Mouse (Mus musculus) adrenal gland, adult (tissue): ENCODE measurements around the gene Cog6.

Experiments used
- DNase-seq, 2 experiments: peaks; one replicate each; pipeline ENCODE4 v3.0.0; 2022 to 2023; ENCODE audit warnings: low spot score in 1 of 2; ENCODE audit not compliant: inconsistent age in 2 of 2

Cog6 gene

DNA sequence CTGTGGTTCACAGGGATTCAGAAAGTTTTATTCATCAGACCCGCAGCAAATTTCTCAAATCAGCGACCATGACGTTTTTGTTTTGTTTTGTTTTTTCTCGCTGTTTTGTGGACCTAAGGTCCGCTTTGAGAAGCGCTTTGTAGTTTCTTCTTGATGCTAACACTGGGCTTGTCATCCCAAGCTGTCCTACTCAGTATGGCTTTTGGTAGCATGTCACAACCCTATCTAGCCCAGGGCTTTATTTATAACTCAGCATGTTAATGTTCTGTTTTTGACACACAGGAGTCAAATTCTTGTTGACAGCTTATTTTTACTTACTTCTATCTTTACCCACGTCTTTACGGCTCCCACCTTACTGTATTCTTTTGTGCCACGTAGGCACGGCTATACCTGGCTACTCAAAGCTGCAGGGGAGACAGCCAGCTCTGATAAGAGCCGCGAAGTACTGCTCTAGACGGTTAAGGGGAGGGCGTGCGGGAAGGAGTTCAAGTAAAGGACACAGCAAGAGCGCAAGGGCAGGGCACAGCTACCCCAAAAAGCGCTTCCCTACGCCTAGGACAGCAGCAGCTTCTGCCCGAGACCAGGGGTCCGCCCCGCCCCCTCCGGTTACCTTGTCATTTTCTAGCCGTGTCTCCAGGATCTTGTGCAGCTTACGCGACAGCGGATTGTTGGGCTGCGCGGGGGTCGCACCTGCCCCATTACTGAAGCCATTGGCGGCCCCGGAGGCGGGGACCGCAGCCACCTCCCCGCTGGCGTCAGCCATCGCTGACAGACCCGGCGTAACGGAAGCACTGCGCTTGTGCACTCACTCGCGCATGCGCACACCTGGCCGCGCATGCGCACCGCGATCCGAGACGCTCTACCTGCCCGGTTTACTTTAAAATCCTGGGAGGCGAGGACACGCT is at the start of gene Cog6:
Gene Cog6 (minus strand): TSS at position 802 of the 905 bp plus-strand sequence.
- peak; percentile 89 to 96 for DNase-seq

DNA sequence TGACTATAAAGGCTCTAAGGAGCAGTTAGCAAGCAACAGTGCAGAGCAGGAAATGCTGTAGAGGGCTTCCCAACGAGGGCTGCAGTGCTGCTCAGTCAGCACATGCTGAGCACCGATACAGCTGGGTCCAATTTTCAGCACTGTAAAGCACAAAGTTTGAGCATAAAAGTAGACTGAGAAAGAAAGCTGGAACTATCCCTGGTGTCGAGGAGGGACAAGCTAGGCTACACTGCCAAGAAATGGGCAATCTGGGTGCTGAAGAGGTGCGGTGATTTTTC is 49.0 kb upstream of the Cog6 start:
- DNase-seq: no peak

DNA sequence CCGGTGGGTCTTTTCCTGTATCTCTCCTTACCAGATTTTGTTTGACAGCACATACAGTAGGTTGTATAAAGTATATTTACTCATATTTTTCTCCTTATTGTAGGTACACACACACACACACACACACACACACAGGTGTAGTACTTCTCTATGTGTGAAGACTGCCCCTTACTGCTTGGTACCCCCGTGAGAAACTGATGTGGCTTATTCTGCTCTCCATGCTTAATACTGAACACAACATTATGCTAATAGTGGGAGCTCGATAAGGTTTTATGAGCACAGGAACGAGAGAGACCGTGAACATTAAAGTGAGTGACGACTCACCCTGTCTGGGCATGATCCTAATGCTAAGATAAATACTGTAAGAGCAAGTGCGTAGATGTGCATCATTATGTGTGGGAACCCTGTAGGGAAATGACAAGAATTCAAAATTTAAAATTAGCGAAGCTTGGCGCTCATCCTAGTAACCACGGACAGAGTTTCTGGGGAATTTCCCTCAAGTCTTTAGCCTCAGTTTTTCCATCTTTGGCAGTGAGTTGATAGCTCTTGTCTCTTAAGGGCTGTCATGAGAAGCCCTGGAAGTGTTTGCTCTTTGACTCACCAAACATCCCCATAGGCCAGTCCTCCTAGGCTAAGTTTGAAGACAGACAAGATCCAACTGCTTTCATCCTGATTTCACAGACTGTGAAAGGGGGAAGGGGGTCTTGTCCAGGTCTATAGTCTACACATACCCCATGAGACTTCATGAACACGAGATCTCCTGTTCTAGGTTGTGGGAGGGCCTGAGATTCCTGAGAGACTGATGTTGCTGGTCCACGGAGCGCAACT is 48.4 kb upstream of the Cog6 start:
- no peak for DNase-seq

DNA sequence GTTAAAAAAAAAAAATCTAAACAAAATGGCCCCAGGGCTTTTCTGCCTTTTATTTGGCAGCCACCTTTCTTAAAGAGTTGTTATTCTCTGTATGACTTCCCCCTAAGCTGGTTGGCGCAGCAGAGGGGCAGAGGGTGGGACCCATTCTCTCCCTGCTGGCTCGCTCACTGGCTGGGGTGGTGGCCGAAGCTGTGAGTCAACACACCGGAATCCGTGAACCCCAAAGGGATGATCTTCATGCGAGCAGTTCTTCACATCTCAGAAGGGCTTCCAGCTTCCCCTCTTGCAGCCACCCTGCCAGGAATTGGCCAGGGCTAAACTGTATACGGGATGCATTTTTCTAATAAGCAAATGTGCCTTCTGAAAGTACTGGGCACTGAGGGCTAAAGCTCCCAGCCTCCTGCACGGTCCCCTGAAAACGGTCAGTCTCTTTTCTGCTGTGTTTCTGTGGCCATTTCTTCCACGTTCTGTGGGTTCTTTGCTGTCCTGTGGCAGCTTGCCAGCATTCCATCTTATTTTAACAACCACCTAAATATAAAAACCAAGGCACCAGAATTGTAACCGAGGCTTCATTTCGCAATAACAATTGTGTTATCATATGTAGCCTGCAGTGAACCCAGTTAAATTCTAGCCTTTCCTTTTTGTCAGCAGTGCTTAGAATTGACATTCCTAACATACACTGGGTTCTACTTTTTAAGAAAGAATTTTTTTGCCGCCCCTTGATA is 46.5 kb upstream of the Cog6 start:
- no peak for DNase-seq

DNA sequence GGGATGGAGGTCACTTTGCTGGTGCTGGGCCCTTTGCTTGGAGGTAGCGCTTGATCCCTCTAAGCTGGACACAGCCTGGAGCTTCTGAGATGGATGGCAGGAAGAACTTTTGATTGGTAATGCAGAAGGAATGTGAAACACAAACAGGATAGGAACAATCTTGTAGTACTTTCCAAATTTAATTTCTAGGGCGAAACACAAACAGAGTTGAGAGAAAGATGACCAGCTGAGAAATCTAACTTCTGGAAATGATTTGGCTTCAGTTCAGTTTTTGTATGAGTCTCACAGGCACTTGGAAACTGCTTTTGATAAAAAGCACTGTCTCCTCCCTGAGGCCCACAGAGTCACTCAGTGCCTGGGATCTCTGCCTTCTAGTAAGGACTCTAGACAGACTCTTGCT is 42.9 kb upstream of the Cog6 start:
- DNase-seq: peak in 1 of 2 experiments; percentile 29

DNA sequence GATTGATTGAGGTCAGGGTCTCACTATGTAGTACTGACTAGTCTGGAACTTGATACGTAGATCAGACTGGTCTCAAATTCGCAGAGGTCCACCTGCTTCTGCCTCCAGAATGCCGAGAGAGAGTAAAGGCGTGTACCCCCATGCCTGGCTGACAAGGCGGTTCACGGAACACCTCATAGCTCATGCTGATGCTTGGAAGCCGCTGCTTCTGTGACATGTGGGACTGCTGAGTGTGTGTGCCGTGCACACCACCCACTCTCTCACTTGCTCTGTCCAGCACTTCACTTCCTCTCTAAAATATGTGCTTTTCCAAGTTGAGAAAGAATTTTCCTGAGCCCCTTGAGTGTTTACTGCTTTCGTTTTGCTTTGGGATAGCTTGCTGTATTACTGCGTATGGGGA is 39.4 kb upstream of the Cog6 start:
- DNase-seq: no peak

DNA sequence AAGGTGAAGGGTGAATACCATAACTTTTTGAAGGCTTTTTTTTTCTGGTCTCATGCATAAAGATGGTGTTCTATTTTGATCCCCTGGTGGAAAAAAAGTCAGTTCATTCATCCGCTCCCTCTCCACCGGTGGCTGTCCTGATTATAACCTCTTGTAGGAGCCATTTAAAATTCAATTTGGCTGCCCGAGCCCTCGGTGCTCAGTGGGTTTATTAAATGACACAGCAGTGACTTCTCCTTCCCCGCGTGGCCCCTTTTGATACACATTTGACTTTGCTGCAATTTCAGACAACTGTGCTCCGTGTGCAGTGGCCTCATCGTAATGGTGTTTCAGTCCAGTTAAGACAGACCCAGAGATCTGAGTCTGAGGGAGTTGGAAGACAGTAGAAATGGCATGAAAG is 35.3 kb upstream of the Cog6 start:
- no peak for DNase-seq

DNA sequence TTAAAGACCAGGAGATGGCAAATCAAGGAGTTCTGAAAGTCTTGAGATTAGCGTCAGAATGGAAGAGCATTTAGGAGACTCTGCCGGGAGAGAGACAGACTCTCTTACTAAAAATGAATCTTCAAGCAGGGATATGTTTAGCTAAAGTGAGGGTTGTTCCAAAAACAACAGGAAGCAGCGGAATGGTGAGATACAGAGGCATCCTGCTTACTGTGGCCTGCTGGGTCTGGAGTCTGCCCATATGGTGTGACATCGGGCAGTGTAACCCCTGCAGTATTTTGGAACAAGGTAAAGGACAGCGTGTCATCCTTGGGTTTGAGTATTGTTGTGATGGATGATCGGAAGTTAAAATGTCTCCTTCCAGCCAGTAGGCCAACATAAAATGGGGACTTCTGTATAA is 29.3 kb upstream of the Cog6 start:
- no peak for DNase-seq

DNA sequence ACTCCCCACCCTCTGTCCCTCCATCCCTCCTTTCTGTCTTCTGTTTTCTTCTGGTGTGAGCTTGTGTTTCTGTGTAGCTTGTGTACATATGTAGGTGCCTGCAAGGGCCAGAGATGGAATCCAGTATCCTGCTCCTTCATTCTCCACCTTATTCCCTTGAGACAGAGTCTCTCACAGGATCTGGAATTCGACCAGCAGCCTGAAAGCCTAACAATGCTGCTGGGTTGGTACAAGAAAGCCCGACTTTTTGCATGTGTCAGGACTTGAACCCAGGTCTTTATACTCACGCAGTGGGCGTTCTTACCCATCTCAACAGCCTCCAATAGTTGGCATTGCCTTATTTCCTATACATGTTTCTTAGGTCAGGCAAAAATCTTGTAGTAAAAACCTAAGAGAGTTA is 28.7 kb upstream of the Cog6 start:
- DNase-seq: no peak

DNA sequence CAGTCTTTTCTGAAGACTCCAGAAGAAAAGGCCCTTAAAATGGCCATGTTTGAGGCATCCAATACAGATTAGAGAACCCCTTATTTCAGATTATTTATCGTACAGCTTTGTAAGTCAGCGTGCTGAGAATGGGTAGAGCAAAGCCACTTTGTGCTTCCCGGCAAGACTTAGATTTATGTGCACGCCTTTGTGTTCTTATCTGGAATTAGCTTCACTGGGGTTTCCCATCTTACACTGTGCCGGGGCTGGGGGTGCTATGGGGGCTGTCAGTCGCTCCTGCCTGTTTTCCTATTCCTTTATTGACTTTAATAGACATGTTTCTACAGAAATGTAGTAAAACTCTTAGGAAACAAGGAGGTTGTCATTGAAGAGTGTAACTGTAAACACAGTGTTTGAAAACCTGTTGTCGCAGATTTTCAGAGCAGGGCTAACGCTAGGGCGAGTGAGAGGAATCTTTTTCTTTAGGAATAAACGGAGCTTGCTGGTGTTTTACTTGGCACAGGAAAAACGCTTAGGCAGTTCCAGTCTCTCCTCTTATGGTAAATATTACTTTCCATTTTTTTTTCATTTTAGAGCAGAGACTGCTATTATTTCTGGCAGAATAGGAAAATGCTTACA is 27.8 kb upstream of the Cog6 start:
- no peak for DNase-seq

DNA sequence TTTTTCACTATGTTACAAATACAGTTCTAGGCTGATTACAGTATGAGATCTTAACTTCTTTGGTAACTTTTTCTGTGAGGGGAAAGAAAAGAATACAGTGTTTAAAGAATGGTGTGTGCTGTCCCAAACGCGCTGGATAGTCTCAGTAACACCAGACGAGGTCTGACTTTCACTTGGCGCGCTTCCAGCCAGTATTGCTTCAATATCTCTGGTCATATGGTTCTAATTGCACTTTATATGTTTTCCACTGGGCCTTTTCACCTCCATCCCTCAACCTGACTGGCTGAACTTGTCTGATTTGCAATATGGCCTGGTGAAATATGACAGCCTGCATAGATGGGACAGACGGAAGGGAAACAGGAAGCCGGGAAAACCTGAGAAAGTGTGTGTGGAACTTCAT is 27.2 kb upstream of the Cog6 start:
- no peak for DNase-seq

DNA sequence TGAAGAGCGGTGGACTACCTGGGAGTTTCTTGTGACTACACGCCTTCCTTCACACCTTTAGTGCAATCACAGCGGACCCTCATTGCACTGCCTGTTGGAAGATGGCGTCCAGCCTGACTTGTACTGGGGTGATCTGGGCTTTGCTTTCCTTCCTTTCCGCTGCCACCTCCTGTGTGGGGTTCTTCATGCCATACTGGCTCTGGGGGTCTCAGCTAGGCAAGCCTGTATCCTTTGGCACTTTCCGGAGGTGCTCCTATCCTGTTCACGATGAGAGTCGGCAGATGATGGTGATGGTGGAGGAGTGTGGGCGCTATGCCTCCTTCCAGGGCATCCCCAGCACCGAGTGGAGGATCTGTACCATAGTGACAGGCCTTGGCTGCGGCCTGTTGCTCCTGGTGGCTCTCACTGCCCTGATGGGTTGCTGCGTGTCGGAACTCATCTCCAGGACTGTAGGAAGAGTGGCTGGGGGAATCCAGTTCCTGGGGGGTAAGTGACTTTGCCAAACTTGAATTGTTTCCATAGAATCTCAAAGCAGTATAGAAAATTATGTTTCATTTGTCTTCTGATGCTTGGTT is 26.3 kb upstream of the Cog6 start:
- no peak for DNase-seq

DNA sequence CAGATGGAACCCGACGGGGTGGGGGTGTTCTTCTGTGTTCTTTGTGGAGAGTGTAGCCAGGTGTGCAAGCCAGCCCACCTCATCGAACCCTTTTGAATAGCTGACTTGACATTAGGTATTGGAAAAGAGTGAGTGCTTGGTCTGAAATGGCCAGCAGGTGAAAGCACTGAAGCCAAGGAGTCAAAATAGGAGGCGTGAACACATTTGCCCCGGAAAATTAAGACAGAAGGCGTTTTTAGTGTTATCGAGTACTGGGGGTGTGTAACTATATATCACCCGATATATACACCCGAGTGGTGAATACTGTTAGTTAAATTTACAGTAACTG is 25.2 kb upstream of the Cog6 start:
- no peak for DNase-seq

DNA sequence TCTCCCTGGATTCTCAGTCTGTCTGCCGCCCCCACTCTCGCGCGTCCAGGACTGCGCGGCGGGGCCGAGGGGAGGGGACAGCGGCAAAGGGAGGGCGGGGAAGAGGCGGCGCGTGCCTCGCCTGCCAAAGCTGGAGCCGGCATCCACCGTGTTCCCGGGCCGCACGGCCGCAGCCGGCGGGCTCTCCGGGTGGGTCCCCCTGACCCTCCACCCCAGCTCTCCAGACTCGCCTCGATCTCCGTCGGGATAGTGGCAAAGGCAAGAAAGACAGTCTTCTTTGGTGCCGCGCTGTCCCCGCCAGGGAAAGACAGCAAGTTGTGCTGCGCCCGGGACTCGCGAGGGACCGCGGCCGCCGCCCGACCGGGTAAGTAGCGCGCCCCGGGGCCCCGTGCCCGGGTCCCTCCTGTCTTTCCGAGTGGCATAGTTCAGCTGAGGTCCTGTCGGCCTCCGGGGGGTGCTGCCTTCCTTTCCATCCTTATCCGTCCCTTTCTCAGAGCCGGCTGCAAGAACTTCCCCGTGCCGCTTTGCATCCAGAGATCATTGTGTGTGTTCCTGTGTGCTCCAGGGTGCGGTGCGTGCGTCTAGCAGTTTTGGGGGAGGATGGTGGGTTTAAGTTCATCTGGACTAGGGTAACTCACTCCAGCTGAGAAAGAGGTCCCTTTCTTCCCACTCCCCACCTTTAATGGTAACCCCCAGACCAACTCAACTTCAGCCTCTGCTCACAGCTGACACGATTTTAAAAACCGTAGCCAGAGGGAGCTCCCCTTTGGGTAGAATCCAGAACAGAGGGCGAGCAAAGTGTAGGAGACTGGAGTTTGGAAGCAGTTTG is 24.6 kb upstream of the Cog6 start, which contains the start of gene Lhfp:
Gene Lhfp (plus strand): TSS at position 118 of the 829 bp plus-strand sequence.
- DNase-seq: peak; percentile 57 to 86

DNA sequence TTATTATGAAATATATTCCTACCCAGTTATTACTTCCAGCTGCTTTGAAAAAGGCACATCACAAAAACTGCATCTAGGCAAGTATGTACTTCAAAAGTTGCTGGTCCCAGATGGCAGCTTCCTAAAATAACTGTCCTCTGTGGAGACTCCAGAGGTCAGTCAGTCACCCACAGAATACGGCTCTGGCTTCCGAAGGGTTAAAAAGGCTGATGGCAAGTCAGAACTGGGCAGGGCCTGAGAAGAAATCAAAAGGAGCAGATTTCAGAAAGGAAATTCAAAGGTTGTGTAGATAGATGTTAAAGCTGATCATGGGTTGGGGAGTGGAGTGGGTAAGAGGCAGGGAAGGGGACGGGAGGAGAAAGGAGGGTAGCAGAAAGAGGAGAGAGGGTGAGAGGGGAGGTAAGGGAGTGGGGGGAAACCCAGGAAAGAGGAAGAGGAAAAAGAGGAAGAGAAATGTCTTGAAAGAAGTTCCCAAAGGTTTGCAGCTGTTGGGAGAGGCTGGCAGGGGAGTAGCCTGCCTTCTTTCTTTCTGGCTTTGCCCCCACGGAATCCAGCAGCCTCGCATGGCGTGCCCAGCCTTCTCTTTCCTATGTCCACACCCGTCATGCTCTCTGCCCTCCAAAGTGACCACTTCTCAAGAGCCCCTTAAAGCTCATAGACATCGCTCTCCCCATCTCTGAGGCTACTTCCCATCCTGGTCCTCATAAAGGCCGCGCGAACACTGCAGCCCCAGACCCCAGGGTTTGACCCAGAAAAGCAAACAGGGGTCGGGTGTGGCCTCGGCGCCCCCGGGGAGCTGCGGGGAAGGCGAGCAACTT is 23.8 kb upstream of the Cog6 start:
- DNase-seq: no peak

DNA sequence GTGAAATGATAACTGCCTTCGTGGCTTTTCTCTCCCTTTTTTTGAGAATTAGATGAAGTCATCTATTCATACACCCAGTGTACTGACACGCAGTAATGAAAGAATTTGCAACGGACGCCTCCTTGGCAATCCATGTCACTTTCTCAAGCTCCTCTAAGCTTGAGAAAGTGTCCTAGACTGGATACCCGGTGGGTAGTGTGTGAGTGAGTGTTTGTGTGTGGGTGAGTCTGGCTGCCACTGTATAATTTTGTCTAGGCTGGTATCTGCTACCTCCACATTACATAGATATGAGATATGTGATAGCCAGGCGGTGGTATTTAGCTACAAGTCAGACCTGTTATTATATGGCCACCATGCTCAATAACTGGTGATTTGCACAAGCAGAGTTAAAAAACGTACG is 22.7 kb upstream of the Cog6 start:
- no peak for DNase-seq

DNA sequence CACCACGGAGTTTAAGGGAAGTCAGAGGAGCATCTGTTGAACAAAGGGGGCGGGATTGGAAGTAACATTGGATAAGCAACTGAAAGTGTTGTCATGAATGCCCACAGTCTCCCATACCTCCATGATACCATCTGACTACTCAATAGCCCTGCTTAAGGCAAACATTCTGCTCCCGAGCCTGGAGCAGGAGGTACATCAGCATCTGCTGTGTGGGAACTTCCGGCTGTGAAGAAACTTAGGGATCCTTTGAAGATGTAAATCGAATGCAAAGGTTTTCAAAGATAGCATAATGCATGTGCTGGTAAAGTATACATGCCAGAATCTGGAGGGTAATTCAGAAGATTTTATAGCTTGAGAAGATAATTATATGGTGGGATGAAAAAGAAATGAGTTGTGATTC is 21.9 kb upstream of the Cog6 start:
- no peak for DNase-seq

DNA sequence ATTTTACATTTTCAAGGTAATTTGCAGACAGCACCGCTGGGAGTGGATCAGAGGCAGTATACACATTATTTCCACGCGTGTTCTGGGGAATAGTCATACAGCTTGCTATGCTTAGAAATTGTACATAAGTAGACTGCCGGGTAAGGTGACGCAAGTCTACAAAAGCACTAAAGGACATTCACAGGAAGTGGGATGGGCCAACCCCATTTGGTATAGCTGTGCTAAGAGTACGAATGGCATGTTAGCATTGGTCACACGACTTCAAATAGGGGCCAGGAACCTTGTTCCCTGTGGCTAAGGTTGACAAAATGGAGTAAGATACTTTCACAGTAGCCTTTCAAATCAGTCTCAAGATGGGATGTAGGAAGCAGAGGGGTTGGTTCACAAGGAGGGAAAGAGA is 19.9 kb upstream of the Cog6 start:
- DNase-seq: no peak

DNA sequence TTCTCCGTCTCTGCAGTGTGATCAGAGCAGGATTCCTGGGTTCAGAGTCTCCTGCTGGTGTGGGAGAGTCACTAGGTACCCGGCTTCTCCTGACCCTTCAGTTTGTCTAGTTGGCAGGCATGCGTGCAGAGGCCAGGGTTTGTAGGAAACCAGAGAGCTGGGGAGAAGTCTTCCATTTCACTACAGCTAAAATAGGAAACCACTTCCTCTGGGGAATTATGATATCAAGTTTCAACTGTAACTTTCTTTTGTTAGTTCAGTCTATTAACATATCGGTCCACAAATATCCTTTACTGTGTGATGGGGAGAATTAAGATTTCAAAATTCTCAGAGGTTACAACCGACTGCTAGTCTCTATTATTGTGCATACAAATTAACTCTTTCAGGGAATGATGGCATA is 19.0 kb upstream of the Cog6 start:
- DNase-seq: no peak
